Mouse (Mus musculus) hindlimb bud, embryonic 11.5 days (tissue): Measurements from ENCODE around the gene Plb1.

ENCODE experiments used
- DNase-seq: peaks from one replicate; pipeline ENCODE4 v3.0.0-alpha.2; 2012; ENCODE audit warnings: low read depth, low spot score; ENCODE audit errors: extremely low spot score

Gene Plb1

DNA sequence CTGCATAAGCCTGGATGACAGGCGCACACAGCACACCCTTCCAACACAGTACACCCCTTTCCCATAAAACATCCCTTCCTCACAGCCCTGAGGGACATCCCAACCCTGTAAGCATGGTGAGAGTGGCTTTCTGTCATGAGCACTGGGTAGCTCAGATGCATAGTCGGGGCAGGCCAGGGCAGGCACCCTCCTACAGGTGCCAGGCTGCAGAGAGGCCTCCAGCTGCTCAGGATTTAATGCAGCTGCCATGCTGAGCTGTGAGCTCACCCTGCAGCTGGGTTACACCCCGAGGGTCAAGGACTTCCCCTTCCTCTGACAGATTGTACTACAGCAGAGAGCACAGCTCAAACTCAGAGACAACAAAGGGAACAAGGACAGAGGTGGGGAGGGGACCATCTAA lies 146.0 kb downstream of the Plb1 start:
- no peak for DNase-seq

DNA sequence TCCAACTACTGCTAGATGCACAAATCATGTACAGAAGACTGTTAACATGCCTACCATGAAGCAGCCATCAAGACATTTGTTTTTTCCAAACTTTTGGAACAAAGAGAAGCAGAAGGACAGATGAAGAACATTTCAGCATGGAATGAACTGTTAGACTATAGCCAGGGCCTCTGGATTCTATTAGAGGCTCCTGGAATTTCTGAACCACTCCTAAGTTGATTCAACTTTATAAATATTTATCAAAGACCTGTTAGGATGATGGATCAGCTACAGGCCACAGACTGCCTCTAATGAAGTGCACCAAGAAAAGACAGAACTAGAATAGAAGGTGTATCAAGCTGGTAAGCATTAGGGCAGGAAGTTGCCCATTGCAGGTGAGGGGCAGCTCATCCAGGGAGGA lies 156.1 kb downstream of the Plb1 start:
- DNase-seq: no peak

DNA sequence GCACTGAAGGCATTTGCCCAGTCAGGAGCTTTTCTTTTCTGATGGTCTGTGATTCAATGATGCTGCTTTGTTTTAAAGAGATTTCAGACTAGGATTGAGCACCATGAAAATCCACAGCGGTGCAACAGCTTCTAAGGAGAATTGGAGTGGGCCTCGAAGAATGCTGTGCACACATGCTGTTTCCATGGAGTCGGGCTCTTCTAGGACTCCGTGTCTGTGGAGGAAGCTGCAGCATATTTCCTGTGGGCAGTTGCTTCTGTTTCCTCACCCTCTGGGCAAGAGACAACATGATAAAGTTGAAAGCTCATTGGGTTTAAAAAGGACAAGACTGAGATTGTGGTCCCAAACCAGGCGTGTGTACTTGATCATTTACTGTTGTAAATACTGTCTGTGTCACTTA lies 157.8 kb downstream of the Plb1 start:
- no peak for DNase-seq

DNA sequence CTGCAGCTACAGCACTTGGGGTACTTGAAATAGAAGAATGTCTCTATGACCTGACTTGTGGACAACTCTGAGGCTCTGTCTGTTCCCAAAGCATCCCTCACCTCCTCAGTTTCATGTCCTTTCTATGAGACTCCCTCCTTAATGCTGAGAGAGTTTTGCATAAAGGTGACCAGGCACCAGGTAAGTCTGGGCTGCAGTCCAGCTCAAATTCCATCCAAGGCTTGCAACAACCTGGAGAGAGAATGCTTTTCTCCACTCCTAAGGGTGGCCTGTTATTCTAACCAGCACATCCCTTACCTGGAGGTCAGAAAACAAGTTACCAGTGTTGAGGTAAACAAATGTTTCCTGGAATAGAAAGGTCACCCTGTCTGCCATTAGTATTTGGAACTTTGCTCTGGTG lies 159.8 kb downstream of the Plb1 start:
- DNase-seq: no peak

DNA sequence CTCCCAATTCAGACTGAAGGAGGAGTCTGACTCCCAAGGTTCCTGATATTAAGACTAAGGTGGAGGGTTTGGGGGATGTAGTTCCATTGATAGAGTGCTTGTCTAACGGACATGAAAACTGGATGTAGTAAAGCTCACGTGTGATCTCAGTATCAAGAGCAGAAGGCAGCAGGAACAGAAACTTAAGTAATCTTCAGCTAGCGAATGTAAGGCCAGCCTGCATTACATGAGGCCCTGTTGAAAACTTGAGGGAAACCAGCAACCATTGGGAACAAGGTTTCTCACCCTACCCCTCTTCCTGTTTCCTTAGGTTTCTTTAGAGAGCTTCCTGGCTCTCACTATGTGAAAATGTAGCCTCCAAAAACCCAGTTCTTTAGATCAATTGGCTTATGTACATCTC lies 162.1 kb downstream of the Plb1 start:
- no peak for DNase-seq

DNA sequence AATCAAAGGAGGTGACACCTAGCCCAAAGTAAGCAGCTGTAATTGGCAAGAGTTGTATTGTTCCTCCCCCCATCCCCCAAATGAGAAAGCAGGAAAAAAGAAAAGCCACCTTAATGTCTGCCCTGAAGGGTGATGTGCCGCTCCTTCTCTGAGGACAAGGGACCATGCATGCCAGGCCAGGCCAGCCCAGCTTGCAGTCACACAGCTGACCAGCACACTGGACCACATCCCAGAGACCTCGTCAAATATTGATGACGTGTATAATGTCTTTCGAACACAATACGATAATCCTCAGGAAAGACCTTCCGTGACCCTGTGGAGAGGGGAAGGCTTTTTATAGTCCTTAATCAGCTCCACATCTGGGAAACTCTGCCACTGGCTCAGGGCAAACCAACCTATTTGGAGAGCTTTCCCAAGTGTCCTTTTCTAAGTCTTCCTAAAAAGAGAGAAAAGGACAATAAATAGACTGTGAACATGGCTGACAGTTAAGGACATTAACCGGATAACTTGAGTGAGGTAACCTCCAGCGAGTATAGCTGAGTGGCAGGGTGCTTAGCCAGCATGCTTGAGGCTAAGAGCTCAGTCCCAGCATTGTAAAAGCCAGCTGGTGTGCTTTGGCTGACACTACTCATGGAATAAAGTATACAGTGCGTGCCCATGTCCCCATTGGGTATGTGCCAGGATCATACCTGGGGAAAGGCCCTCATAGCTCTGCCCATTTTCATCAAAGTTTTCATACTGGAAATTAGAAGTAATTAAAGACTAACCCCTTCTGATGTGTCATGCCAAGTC lies 162.8 kb downstream of the Plb1 start:
- DNase-seq: no peak

DNA sequence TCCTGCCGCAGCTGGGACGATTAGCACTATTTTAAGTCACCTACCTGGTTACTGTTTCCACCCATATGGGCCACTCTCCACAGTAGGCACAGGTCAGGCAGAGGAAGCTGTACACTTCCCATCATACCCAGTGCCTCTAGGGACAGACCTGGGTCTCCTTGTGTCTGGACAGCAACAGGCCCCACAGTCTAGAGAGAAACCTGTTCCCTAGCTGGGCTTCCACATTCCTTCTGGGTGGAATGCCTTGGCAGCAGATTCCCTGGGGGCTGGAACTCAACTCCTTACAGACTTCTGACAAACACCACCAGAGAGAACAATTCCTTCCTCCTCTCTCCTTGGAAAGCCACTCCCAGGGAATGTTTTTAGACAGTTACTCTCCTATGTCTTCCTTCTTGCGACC lies 165.2 kb downstream of the Plb1 start:
- no peak for DNase-seq

DNA sequence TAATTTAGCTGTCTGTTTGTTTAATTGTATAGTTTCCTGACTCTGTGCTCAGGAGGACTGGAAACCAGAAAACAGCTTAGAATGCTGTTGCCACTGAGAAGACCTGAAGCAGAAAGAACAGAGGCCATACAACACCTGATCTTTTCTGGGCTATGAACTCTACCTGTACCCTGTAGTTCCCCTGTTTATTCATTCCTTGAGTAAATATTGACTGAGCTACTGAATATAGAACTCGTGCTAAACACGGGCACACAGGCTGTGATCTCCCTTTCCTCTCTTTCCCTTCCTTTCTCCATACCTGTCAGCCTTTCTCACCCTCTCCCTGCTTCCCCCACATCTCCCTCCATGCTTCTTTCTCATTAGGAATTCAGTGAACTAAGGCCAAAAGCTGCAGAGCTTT lies 168.4 kb downstream of the Plb1 start:
- no peak for DNase-seq

DNA sequence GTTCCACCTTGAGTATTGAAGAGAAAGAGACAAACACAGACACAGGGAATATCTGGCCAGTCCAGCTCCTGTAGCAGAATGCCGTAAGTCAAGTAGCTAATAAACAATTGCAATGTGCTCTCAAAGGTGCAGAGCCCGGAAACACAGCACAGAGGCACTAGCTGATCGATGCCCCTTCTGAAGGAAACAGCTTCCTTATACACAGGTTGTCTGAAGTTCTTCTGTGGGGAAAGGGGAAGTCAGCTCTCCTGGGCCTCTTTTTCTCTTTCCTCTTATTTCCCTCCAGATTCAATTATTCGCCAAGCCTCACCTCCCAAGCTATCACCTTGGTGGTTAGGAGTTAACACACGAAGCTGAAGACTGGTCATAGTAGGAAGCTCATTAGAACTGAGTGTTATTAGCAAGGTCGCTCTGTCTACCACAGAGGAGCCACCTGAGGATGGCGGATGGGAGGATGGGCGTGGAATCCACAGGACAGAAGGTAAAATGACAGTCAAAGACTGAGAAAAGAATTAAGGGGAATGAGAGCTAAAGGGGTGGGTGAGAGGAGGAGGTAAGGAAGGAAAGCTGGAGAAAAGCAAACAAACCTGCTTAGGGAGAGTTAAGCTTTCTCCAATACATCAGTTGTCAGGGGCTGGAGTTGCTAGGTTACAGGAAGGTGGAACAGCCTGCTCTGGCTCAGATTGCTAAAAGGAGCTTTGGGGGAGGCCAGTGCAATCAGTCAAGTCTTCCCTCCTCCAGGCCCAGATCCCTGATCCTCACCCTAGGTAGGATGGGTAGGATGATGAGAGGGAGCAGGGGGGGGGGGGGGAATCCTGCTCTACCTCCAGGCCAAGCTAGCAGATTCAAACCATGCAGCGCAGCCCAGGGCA lies 170.8 kb downstream of the Plb1 start:
- DNase-seq: no peak

DNA sequence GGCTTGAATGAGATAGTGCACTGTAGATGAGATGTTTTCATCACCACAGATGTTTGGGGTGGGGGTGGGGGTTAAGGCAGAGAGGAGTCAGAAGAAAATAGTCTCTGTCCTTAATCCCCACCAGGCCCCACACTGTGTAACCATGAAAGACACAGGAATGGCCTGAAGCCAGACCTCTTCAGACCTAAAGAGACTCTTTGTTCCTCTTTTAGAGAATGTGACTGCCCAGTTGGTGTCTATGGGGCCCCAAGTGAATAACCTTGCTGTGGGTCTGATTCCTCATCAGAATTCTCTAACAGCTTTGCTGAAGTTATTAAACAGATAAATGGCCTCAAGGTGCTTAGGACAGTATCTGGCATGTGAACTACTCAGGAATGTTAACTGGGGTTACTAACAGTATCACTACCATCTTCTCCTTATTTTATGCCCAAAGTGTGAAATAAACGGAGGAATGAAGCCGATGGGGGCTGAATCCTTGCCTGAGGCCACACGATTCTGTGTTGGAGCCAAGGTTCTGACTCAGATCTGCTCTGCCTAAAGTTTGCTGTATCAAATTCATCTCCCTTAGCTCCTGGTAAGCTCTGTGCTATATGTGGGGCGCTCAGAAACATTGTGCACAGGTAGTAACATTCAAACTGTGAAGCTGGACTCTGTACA lies 172.8 kb downstream of the Plb1 start:
- no peak for DNase-seq

DNA sequence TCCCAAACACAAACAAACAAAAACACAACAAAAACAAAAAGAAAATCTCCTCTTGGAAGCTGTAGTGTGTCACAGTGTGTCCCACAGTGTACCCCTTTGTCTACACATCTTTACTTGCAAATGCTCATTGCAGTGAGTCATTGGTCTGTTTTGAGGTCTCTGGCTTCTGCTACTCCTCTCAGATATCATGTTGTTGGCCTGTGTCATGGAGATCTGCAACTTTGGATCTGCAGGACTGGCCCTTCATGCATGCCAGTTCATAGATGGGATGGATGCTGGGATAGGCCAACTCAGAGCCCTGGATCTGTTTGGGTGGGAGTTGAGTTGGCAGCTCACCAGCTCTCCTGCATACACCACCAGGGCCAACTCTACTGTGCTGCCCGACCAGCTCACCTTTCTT lies 176.3 kb downstream of the Plb1 start:
- no peak for DNase-seq

DNA sequence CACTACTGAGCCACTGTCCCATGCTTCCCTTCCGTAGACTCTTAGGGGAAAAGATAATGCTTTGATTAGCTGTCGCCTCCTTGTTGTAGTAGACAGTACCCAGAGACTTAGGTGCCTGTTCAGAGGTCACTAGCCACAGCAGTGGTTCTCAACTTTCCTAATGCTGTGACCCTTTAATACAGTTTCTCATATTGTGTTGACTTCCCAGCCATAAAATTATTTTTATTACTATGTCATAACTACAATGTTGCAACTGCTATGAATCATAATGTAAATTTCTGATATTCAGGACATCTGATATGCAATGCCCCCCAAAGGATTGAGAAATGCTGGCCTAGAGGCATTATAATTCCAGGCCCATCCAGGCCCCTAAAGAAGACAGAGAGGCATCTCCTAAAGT lies 177.2 kb downstream of the Plb1 start:
- DNase-seq: no peak

DNA sequence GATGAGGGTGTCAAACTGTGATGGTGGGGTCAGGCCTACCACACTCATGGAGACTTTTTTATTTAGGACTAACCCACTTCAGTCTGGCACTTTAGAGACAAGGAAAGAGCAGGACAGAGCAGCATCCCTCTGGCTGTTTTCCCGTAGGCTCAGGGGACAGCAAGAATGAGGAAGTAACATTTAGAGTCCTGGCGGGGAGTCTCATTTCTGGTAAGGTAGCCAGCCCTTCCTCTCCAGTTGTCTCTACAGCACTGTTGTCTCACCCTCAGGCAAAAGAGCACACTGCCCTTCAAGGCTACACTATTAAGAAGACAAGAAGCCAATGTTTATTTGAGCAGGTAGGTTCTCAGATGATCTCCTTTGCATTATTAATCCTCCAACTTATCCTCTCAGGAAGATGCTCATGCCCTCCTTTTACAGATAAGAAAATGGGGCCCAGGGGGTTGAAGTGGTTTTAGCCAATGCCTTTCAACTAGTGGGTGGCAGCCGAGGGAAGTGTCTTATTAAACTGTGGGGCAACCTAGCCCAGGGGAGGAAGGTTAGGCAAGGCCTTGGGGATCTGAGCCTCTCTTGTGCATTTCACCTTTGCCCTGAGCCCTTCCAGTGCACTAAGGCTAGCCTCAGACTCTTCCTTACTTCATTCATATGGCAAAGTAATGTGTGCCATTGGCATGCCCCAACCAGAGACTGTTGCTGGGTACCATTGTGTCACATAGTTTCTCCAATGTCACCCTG lies 178.6 kb downstream of the Plb1 start:
- no peak for DNase-seq

DNA sequence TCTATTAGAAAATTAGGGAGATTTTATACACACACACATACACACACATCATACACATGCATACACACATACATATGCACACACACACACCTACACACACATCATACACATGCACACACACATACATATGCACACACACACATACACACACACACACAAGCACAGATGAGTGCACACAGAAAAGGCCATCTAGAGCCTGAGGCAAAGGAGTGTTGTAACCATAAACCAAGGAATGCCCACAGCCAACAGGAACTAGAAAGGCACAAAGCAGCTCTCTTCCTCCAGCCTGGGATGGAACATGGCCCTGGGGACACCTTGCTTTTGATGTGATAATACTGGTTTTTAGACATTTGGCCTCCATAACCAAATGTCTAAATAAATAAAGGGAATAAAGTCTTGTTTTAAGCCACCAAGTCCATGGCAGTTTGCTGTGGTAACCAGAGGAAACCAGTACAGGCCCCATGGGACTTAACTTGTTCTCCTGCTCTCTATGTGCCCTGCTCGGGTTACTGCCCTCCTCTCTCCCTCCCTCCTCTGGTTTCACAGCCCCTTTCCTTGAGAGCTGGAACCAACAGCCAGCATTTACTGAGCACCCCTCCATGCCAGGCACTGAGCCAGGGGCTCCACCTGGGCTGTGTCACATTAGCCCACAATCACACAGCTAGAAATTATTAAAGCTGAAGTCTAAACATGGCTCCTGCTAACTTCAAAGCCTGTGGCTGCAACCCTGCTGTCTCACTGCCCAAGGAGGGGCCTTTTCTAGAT lies 179.9 kb downstream of the Plb1 start:
- no peak for DNase-seq

DNA sequence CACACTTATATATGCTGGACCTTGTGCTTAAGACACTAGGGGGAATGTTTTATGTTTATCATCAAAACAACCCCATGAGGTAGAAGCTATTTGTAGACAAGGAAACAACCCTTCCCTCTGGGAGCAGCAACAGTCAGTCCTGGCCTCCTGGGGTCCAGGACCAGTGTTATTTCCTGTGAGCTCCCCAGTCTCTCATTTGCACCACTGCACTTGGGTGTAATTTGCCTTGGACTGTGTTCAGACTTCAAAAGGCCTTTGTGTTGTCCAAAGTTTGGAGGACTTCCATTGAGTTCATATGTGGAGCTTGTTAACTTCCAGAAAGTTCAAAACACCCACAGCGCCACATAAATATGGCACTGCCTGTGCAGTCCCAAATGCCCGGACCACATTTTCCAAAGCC lies 180.6 kb downstream of the Plb1 start:
- no peak for DNase-seq

DNA sequence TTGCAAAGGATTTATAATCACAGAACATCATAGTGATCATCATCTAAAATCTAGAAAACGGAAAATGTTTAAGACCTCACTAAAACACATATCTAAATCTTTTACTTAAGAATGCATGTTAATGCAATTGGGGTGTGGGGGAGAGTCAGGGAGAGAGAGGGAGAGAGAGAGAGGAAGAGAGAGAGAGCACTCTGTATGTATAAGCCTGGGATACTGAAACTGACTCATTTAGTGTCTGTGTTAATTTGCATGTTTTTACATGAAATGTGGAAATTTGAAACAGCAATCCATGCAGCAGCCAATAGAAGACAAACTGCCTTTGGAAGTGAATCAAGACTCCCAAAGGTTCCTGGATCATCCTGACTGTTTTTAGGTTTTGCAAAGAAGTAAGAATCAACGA lies 181.1 kb downstream of the Plb1 start:
- DNase-seq: no peak

DNA sequence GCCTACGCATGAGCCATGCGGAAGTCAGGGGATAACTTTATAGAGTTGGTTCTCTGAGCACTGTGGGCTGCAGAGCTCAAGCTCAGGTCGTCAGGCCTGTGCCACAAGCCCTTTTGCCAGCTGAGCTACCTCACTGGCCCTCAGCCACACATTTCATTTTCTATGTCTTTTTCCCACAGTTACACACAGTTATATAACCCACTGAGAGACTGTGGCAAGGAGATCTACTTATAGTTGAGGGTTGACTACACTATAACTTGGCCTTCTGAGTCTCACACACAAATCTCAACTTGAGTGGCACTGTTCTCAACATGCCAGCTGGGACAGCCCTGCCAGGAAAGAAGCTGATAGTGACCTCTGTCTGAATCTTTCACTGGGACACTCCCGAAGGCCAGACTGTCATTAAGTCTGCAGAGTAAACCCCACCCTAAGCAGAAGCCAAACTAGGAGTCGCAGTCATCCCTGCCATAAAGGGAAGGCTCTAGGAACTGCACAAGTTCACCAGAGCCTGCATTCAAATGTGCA lies 182.0 kb downstream of the Plb1 start:
- no peak for DNase-seq

DNA sequence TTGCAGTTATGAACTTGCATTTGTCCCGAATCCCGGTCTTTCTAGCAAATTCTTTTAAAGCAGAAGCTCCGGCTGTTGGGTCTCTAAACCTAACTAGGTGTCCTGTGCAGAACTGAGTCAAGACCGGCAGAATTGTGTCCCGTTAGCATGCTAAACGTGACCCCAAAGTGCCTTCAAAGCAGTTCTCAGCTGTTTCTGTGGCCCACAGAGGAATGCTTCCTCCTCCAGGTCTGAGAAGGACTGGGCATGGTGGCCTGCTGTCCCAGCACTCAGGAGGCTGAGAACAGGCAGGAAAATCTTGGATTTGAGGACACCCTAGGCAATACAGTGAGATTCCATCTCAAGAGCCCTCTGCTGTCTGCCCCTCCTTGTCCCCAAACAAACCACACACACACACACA lies 183.0 kb downstream of the Plb1 start:
- no peak for DNase-seq
